Mouse (Mus musculus): ENCODE measurements around the gene Rundc3b. TPM values are rescaled to one million over a fixed set of nuclear protein-coding genes. Genes with fewer than 3 reads are reported as not detected.

Rundc3b gene
- not detected in 2 replicates for polyA plus RNA-seq (2012)

DNA sequence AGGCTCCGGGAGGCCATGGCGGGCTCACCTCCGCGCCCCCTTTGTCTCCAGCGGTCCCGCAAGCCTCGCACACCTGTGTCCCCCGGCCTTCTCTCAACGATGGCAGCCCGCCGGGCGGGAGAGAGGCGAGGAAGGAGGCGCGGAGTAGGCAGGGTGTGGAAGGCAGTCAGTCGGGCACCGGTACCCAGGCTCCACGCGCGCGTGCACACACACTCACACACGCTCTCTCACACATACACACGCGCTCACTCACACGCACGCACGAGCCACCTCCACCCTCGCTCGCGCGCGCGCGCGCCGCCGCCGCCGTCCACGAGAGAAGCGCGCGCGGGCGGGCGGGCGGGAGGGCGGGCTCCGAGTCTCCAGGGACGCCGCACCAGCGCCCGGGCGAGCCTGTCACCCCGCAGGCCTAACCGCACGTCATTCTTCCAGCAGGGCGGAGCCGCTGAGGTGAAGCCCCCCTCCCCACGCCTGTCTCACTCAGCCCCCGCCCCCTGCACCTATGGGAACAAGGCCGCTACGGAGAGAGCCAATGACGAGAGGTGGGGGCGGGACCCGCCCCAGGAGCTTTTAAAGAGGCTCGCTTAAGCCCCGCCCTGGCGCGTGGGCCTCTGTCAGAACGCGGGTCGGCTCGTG lies at the start of gene Rundc3b:
Gene Rundc3b (minus strand): TSS at position 357 of the 636 bp plus-strand sequence.
- H3K9me3 ChIP-seq (ENCODE audit: control insufficient read depth, low read length), result no peaks in the 10 kb centered on the region
- peak within 1 kb of the TSS; percentile 62 for H3K4me3 ChIP-seq (replicated peaks)
- no peaks in the 10 kb centered on the region for H3K36me3 ChIP-seq (ENCODE audit: control insufficient read depth)
- TF ChIP-seq GATA1 (IDR thresholded peaks at IDR 0.05; ENCODE audit: low read length), result no peak
- no peak for TF ChIP-seq TAL1 (IDR thresholded peaks at IDR 0.05; ENCODE audit: low read length)
- peaks cover 26% of the 10 kb centered on the region for H3K27me3 ChIP-seq (ENCODE audit: control insufficient read depth)
- H3K4me1 ChIP-seq (ENCODE audit: control insufficient read depth), result peaks cover 4% of the 10 kb centered on the region

- Histone ChIP-seq H3K36me3 (ENCODE audit: control insufficient read depth) (no peaks in the 10 kb centered on the region), H3K9me3 (ENCODE audit: control insufficient read depth, low read length) (no peaks in the 10 kb centered on the region), H3K4me3 (replicated peaks) (no peak overlapping the region), H3K4me1 (ENCODE audit: control insufficient read depth) (no peaks in the 10 kb centered on the region), H3K27me3 (ENCODE audit: control insufficient read depth) (no peaks in the 10 kb centered on the region)
- TF ChIP-seq TAL1 (IDR thresholded peaks at IDR 0.05; ENCODE audit: low read length) (no peak), GATA1 (IDR thresholded peaks at IDR 0.05; ENCODE audit: low read length) (no peak)
Observed at GRCm38 (mm10) chr5:8669606-8670005, 46.9 kb upstream of the Rundc3b start.

GRCm38 (mm10) chr5:8667758-8668474 lies 45.2 kb upstream of the Rundc3b start:
- Histone ChIP-seq H3K27me3 (ENCODE audit: control insufficient read depth) (no peaks in the 10 kb centered on the region), H3K9me3 (ENCODE audit: control insufficient read depth, low read length) (no peaks in the 10 kb centered on the region), H3K4me1 (ENCODE audit: control insufficient read depth) (no peaks in the 10 kb centered on the region), H3K36me3 (ENCODE audit: control insufficient read depth) (no peaks in the 10 kb centered on the region), H3K4me3 (replicated peaks) (no peak overlapping the region)
- TF ChIP-seq GATA1 (IDR thresholded peaks at IDR 0.05; ENCODE audit: low read length), result no peak
- TF ChIP-seq TAL1 (IDR thresholded peaks at IDR 0.05; ENCODE audit: low read length), result no peak

DNA sequence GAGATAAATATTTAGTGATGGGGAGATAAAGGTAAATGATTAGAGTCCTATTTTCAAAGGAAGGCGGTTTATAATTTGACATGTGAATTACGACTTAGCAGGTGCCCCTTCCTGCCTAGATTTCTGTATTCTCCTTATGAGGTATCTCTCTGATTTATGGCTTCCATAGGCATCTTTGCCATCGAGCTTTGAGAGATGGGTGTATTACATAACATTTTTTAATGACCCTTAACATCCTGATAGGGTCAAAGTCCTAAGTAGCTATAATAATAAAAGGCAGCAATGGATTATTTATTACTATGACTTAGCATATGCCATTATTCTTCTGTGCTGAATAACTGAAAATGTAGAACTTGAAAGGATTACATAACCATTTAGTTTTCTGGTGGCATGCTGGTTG lies 41.9 kb upstream of the Rundc3b start:
- no peaks in the 10 kb centered on the region for H3K36me3 ChIP-seq (ENCODE audit: control insufficient read depth)
- TF ChIP-seq TAL1 (IDR thresholded peaks at IDR 0.05; ENCODE audit: low read length) (no peak), GATA1 (IDR thresholded peaks at IDR 0.05; ENCODE audit: low read length) (no peak)
- H3K9me3 ChIP-seq (ENCODE audit: control insufficient read depth, low read length), result no peaks in the 10 kb centered on the region
- peaks cover 8% of the 10 kb centered on the region for H3K27me3 ChIP-seq (ENCODE audit: control insufficient read depth)
- H3K4me3 ChIP-seq (replicated peaks), result no peak overlapping the region
- H3K4me1 ChIP-seq (ENCODE audit: control insufficient read depth), result no peaks in the 10 kb centered on the region

GRCm38 (mm10) chr5:8660738-8661151 lies 38.0 kb upstream of the Rundc3b start:
- TF ChIP-seq TAL1 (IDR thresholded peaks at IDR 0.05; ENCODE audit: low read length), result no peak
- TF ChIP-seq GATA1 (IDR thresholded peaks at IDR 0.05; ENCODE audit: low read length), result no peak
- Histone ChIP-seq H3K4me1 (ENCODE audit: control insufficient read depth) (no peaks in the 10 kb centered on the region), H3K27me3 (ENCODE audit: control insufficient read depth) (peaks cover 8% of the 10 kb centered on the region), H3K9me3 (ENCODE audit: control insufficient read depth, low read length) (no peaks in the 10 kb centered on the region), H3K4me3 (replicated peaks) (no peak overlapping the region), H3K36me3 (ENCODE audit: control insufficient read depth) (no peaks in the 10 kb centered on the region)

GRCm38 (mm10) chr5:8659911-8660737 lies 37.4 kb upstream of the Rundc3b start, which contains the start of gene Abcb1a:
Gene Abcb1a, plus strand, starts transcription at chr5:8660077.
- Histone ChIP-seq H3K4me3 (replicated peaks) (peak within 1 kb of the TSS; percentile 35), H3K27me3 (ENCODE audit: control insufficient read depth) (peaks cover 8% of the 10 kb centered on the region), H3K36me3 (ENCODE audit: control insufficient read depth) (no peaks in the 10 kb centered on the region), H3K4me1 (ENCODE audit: control insufficient read depth) (no peaks in the 10 kb centered on the region), H3K9me3 (ENCODE audit: control insufficient read depth, low read length) (no peaks in the 10 kb centered on the region)
- no peak for TF ChIP-seq GATA1 (IDR thresholded peaks at IDR 0.05; ENCODE audit: low read length)
- TF ChIP-seq TAL1 (IDR thresholded peaks at IDR 0.05; ENCODE audit: low read length), result no peak

DNA sequence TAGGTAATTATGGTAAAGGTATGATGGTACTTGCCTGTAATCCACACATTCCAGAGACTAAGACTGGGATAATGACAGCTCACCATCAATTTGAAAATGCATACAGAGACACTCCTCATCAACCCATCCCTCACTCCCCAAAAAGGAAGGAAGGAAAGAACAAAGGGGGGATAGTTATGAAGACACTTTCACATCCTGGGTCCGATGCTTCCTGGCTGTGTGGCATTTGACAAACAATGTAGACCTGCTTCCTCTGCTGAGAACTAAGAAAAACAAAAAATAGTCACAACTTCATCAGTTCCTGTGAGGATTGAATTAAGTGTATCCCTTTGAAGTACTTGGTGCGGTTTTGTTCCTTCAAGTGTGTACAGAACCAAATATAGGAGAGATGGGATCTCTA lies 29.3 kb upstream of the Rundc3b start:
- no peaks in the 10 kb centered on the region for H3K36me3 ChIP-seq (ENCODE audit: control insufficient read depth)
- TF ChIP-seq GATA1 (IDR thresholded peaks at IDR 0.05; ENCODE audit: low read length) (no peak), TAL1 (IDR thresholded peaks at IDR 0.05; ENCODE audit: low read length) (no peak)
- no peaks in the 10 kb centered on the region for H3K27me3 ChIP-seq (ENCODE audit: control insufficient read depth)
- no peak overlapping the region for H3K4me3 ChIP-seq (replicated peaks)
- no peaks in the 10 kb centered on the region for H3K4me1 ChIP-seq (ENCODE audit: control insufficient read depth)
- H3K9me3 ChIP-seq (ENCODE audit: control insufficient read depth, low read length), result no peaks in the 10 kb centered on the region

- TF ChIP-seq GATA1 (IDR thresholded peaks at IDR 0.05; ENCODE audit: low read length), result no peak
- TF ChIP-seq TAL1 (IDR thresholded peaks at IDR 0.05; ENCODE audit: low read length), result no peak
- no peaks in the 10 kb centered on the region for H3K4me1 ChIP-seq (ENCODE audit: control insufficient read depth)
- no peak overlapping the region for H3K4me3 ChIP-seq (replicated peaks)
- no peaks in the 10 kb centered on the region for H3K27me3 ChIP-seq (ENCODE audit: control insufficient read depth)
- H3K36me3 ChIP-seq (ENCODE audit: control insufficient read depth), result no peaks in the 10 kb centered on the region
- no peaks in the 10 kb centered on the region for H3K9me3 ChIP-seq (ENCODE audit: control insufficient read depth, low read length)
Observed at GRCm38 (mm10) chr5:8648774-8649173, 26.0 kb upstream of the Rundc3b start.

GRCm38 (mm10) chr5:8648300-8648699 lies 25.5 kb upstream of the Rundc3b start:
- TF ChIP-seq GATA1 (IDR thresholded peaks at IDR 0.05; ENCODE audit: low read length) (no peak), TAL1 (IDR thresholded peaks at IDR 0.05; ENCODE audit: low read length) (no peak)
- H3K4me3 ChIP-seq (replicated peaks), result no peak overlapping the region
- no peaks in the 10 kb centered on the region for H3K9me3 ChIP-seq (ENCODE audit: control insufficient read depth, low read length)
- no peaks in the 10 kb centered on the region for H3K4me1 ChIP-seq (ENCODE audit: control insufficient read depth)
- H3K36me3 ChIP-seq (ENCODE audit: control insufficient read depth), result no peaks in the 10 kb centered on the region
- no peaks in the 10 kb centered on the region for H3K27me3 ChIP-seq (ENCODE audit: control insufficient read depth)

All from erythroblast, embryonic 14.5 days (primary cell).